Mouse (Mus musculus): Measurements from ENCODE around the gene 2310079G19Rik.

2310079G19Rik gene

DNA sequence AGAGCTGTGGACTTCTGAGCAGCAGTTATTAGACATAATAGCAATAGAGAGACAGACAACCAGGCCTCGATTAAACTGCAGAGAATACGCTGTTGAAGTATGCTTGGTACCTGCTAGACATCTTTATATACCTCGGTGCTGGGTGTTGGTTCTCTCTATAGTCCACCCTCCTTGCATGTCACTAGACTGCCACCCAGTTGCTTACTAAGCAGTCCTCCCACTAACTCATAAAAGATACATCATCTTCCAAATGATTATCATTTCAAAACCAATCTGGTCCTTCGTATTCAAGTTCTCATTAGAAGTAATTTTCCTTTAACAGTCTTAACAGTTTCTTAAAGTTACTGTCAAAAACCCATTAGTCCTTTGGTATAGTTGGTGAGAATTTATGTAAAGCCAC, at the start of gene 2310079G19Rik:
Gene 2310079G19Rik, minus strand, starts transcription at position 101 of the 400 bp plus-strand sequence.
- DNase-seq (ENCODE audit: low spot score in 2 of 2) = no peak

DNA sequence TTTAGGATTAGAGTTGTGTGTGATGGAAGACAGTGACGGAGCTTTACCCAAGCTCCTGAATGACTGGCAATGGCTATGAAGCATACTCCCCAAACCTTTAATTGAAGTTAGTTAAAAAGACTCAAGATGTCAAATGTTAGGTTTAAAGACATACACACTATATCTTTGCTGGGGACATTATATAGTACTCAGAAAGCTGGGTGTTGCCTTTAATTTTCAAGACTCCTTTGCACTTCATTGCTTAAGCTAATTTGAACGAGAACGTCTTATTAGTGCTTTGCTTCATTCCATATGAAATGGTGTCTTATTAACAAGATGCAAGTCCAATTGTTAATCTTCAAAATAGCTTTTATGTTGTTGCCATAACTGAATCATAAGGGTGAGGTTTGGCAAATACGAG, 44.1 kb upstream of the 2310079G19Rik start, which contains the start of gene Krtap27-1:
Gene Krtap27-1, minus strand, starts transcription at position 101 of the 400 bp plus-strand sequence.
- DNase-seq (ENCODE audit: low spot score in 2 of 2) = no peak

DNA sequence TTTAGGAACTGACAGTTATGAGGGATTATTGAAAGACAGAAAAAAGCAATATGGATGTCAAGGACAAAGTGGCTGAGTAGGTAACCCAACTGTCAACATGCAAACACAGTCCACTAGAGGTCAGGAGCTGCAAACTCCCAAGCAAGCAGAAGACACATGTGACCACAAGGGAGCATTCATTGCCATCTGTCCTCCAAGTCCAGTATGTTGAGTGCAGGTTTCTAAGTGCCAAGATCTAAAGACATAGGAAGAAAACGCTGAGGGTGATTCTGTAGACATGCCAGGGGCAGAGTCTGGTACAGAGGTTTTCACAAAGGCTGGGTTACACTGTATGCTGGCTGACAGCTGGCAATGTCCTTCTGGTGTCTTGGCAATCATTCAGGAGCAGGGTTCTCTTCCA, 30.0 kb upstream of the 2310079G19Rik start:
- no peak for DNase-seq (ENCODE audit: low spot score in 2 of 2)

DNA sequence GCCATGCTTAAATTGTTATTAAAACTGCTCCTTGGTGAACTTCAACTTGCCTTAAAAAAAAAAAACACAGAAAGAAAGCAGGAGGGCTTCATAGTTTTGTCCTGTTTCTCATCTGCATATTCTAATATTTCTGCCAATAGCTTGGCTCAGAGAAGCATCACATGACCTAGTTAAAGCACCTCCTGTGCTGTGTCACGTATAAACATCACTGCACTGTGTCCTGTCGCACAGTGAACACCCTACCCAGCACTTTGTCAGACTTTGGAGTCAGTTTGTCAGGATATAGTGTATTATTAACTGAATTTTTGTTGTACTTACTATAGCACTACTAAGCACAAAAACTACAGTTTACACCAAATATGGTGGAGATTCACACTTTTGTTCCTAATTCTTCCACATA, 24.5 kb upstream of the 2310079G19Rik start:
- no peak for DNase-seq (ENCODE audit: low spot score in 2 of 2)

DNA sequence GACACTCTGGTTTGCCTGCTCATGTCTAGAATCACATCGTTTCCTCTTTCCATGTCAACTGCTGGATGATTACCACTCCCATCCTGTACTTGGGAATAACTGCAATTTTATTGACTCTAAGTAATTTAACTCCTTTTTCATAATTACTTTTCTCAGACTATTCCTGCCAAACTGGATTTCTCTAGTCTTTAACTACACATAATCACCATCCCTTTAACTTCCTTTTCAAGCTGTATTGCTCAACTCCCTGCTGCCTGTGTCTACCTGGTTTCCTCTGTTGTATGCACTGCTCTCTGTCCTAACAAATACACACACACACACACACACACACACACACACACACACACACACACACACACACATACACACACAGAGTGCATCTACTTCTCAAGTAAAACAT, 23.6 kb upstream of the 2310079G19Rik start:
- no peak for DNase-seq (ENCODE audit: low spot score in 2 of 2)

DNA sequence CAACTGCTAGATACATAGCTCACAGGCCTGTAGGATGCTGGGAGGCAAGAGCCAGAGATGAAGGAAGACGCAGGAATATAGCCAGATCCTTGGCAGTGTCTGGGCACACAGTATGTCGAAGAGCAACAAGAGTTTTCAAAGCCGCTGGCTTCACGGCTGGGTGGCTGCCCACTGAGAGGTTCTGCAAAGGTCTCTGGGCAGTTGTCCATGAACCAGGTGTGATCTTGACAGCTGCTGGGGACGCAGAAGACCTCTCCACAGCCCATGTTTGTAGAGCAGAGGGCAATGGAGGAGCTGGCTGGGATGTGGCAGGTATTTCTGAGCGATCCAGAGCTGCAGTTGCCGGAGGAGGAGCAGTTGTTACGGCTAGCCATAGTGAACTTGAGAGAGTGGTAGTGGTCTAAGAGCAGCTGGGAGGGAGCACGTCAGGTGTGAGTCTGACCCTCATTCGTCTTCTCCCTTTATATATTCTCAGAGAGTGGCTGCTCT, 19.9 kb upstream of the 2310079G19Rik start, which contains the start of gene Krtap26-1:
Gene Krtap26-1, minus strand, starts transcription at position 439 of the 489 bp plus-strand sequence.
- no peak for DNase-seq (ENCODE audit: low spot score in 2 of 2)

DNA sequence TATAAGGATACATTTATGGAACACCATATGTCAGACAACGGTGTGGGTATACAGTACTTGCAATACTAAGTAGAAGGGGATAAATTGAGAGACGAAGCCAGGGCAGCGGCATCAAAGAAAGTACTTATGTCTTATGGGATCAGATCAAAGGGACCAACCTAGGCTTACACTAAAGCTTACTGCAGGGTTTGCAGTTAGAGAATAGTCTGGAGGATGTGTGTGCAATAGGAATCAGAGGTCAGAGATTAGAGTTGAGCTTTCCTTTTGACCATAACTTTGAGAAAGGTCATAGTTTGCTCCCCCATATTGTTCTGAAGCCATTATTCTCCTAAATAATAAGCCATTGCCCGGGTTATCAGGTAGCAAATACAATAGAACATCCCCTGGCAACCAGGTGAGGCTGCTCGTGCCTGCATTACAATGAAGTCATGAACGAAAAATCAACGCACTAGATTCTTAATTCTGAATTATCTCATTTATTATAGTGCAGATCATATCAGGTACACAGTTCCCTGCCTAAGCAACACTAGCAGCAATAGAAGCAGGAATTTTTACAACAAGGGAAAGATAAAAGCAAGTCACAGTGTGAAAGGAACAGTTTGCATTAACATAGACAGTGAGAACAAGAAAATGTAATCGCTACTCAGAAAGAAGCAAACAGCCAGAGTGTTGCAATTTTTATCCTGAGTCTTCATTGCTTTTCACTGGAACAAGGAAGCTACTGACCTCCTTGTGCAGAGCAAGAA, 19.1 kb upstream of the 2310079G19Rik start:
- no peak for DNase-seq (ENCODE audit: low spot score in 2 of 2)

DNA sequence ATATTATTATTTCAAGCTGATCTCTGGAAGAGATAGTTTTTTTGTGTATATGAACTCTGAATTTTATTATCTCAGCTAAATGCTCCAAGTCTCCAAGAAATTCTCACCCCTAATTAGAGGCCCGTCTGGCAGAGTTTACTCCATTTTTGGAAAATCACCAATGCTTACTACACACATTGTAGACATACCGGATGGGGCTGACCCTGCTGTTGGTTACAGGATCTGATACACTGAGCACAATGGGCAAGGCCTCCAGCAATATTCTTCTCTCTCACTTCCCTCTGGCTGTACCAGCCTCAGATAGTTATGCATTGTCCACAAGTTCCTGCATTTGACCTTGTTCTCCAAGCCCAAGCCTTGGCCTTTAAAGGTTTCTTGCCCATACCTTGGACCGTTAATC, 12.6 kb upstream of the 2310079G19Rik start:
- no peak for DNase-seq (ENCODE audit: low spot score in 2 of 2)

DNA sequence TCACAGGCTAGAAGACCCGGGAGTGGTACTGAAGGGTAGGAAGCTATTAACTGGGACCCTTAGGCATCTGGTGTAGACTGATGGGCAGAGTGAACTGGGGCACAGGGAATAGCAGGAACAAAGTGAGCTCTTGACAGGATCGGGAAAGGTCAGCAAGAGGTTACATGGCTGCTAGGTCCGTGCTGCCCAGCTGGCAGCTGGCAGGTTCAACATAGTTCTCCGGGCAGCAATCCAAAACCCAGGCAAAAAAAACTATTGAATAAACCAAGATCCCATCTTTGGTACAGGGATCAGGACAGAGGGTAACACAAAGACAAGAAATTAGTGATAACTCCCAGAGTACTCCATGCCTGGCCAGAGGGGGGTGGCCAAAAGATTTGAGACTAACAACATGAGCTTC, 7.7 kb upstream of the 2310079G19Rik start:
- DNase-seq (ENCODE audit: low spot score in 2 of 2) = no peak

DNA sequence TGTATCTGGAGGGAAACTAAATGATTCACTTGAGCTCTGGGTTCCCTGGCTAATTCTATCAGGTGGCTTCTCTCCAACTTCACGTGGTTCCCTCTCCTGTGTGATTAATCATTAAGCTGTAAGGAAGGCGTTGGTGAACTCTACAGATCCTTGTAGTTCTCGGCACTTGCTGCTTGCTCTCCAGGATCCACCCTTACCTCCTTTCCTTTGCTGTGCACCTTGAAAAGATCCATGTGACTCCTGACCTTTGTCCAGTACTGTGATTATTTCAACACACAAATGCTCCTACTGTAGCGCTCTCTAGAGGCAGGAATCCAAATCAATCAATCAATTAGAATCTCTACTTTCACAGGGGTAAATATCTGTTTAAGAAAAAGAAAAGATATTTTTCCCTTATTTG, 4.0 kb upstream of the 2310079G19Rik start:
- DNase-seq (ENCODE audit: low spot score in 2 of 2) = no peak

DNA sequence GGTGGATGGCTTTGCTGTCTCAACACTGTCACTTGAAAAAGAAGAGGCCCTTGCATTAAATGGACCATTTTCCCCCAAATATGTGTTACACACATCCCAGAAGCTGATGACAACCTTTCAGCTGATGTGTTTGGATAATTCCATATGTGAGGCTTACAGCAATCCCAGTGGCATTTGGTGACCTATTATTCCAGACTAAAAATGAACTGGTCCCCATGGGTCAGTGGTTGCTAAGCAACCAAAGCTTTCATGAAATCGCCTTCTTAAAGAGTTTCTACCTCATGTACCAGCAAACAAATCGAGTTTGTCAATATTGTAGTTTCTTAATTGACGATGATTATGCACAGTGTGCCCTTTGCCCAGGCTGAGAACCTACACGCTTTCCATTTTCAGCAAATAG, 14.8 kb downstream of the 2310079G19Rik start:
- DNase-seq (ENCODE audit: low spot score in 2 of 2) = no peak

DNA sequence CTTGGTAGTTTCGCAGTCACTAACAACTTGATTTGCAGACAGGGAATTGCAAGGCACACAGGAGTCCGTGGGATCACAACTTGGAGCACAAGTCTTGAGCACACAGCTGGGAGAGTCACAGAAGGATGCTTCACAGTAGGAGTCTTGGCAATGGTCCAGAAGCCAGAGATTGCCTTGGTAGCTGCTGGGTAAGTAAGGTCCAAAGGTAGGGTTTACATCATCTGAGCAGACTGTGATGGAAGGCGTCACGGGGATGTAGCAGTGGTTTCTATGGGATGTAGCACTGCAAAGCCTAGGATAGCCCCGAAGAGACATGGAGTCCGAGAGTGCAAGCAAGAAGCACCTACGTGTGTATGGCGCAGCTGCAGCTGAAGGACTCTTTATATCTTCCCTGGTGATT, 15.5 kb downstream of the 2310079G19Rik start, which contains the start of gene Krtap24-1:
Gene Krtap24-1, minus strand, starts transcription at position 358 of the 400 bp plus-strand sequence.
- DNase-seq (ENCODE audit: low spot score in 2 of 2) = no peak

DNA sequence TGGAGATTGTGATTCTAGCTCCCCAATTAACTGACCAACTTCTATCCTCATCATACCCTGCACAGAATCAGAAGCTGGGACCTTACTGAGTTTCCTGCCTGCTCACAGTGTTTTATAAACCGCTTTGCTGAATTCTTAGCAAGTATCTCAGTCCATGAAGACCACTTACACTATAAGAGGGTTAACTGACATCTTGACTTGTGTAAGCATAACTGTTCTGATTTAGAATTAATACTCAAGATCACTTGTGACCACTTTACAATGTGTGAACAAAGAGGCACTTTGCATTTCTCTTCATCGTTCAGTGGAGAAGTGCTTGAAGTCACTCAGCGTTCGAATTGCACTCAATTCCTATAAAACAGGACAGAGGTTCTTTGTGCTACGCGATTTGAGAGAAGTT, 22.9 kb downstream of the 2310079G19Rik start:
- no peak for DNase-seq (ENCODE audit: low spot score in 2 of 2)

DNA sequence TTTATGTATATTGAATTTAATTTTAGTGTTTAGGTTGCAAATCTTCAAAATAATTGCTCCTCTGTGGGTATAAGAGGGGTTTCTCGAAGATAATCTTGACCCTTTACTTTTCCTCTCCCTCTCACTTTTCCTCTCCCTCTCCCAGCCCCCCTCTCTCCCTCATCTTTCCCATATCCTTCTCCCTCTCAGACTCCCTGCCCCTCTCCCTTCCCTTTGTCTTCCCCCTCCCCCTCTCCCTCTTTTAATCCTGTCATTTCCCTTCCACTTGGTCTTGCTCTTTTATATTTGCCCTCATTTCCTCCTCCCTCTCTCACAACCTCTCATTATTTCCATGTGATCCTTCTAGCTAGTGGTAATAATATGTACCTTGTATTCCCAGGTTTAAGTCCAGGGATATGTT, 25.0 kb downstream of the 2310079G19Rik start:
- DNase-seq (ENCODE audit: low spot score in 2 of 2) = no peak

DNA sequence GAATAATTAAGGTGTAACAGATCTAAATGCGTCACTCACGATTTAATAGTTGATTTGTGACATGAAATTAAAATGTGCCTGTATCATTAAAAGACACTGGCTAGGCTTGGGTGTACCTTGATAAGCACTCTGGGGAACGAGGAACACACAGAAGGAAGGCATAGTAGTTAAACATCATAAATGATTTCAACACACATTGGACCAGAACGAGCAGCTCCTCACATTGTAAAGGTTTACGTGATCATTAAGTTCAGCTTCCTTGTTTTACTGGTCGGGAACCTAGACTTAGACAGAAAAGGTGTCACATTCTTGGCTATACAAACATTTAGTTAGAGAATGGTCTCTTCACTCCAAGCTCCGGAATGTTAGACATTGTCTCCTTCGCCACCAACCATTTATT, 27.2 kb downstream of the 2310079G19Rik start:
- no peak for DNase-seq (ENCODE audit: low spot score in 2 of 2)

DNA sequence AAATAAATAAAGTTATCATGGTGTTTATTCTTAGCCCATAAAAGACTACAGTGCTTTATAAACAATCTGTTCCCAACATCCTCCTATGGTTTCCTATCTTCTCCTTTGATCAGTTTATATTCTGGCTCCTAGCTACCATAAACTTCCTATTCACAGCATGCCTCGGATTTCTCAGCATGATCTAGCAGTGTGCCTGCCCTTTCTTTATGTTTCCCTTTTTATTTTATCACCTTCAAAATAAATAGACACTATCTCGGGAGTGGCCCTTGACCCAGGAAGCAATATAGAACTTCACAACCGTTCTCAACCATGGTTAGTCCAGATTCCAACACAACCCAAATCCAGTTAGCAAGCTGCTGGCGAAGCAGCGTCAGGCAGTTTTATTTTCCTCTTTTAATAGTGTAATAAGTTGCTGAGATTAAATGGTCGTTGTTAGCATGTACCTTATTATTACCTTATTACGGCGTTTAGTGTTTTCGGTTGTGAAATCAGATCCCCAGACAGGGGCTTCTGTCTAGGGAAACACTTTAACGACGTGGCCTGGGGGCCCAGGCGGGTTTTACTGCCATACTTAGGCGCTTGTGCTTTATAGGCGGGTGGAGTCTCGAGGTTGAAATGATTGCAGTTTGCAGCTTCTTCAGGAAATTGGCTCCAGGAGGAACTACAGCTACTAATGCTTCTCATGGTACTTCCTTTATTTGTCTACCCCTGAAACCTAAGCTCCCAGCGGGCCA, 27.8 kb downstream of the 2310079G19Rik start:
- no peak for DNase-seq (ENCODE audit: low spot score in 2 of 2)

DNA sequence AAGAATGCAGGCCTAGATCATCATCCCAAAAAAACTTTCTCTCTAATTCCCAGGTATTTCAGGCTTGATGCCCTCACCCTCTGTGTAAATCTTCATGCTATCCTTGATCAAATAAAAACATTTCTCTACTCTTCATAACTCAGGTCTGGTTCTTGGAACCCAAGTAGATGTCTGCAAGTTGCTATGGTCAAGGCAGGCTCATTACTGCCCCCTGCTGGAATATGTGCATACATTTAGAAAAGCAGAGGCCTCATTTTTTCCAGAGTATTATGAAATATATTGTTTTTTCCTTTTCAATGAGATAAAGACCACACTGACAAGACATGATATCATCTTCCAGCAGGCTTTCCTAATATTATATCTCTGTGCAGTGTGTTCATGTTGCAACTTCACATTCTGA, 34.7 kb downstream of the 2310079G19Rik start:
- no peak for DNase-seq (ENCODE audit: low spot score in 2 of 2)

DNA sequence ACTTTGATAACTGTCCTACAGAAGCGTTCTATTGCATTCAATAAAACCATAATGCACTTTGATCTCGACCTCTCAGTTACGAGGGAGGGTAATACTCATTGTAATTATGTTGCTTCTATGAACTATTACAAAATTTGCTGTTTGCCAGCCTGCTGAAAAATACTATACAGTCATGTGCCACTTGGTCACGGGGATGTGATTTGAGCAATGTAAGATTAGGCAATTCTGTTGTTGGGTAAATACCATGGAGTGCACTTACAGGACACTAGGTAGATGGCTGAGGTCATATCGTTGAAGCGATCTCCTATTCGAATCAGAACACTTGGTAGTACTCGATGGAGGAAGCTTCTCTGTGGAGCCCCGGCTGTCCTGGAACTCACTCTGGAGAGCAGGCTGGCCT, 44.1 kb downstream of the 2310079G19Rik start:
- no peak for DNase-seq (ENCODE audit: low spot score in 2 of 2)

All from right cerebral cortex, postnatal 36 days (tissue).